Mouse (Mus musculus) adrenal gland, postnatal 4 days (tissue): ENCODE measurements around the gene Tfdp2. TPM values are rescaled to one million over a fixed set of nuclear protein-coding genes. Genes with fewer than 3 reads are reported as not detected.
A peak's percentile ranks its signal among the peaks of the same experiment; 100 is the strongest.

Experiments
- DNase-seq, 2 experiments: peaks; one replicate each; pipeline ENCODE4 v3.0.0; 2021 to 2022; ENCODE audit warnings: low spot score in 2 of 2, mixed read lengths in 2 of 2
- total RNA-seq, 2 experiments: library from RNA; stranded (reverse); gene quantifications; 2 replicates each; pipeline ENCODE4 v1.2.3; 2021

The Tfdp2 gene
- total RNA-seq, 2 experiments from 2014 or later: 71.4 to 81.3 TPM

DNA sequence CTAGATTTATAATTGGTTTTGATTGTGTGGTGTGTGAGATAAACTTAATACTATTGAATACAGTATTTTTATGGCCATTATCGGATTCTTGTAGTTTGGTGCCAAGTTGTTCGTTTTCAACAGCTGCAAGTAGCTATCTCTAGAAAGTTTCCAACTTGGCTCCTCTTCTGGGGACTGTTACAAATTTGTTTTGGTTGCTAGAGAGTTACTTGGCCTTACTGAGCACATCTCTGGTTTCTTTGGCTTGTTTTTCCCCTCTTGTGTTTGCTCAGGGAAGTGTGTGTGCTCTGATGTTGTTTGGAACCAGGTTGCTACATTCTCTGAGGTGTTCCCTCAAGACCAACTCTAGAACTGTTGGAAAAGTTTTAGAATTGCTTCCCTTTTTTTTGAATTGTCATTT lies 27.2 kb downstream of the Tfdp2 start:
- no peak for DNase-seq

DNA sequence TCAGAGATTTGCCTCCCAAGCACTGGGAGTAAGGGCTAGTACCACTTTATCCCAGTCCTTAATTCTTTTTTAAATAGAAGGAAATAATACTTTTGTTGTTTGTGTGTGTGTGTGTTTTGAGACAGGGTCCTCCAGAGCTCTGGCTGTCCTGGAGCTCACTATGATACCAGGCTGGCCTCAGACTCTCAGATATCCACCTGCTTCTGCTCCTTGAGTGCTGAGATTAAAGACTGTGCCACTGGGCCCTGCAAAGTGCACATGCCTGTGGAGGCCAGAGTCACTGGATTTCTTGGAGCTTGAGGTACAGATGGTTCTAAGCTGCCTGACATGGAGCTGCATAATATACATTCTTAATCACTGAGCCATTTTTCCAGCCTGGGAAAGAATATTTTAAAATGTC lies 32.2 kb downstream of the Tfdp2 start:
- DNase-seq: no peak

DNA sequence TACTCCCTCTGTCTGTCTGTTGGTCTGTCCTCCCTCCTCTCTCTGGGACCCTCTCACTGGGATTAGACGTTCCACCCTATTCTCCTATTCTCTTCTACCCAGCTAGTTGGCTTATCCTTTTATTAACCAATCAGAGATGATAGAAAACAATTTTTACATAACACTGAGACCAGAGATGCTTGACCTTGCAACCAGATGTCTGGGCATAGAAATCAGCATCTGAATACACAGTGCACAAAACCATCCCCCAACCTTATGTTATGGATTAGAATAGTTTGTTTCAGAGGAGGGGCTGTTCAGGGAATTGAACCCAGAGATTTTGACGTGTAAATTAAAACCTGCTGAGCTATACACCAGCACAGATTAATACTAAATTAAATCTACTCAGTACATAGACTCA lies 34.2 kb downstream of the Tfdp2 start:
- no peak for DNase-seq

DNA sequence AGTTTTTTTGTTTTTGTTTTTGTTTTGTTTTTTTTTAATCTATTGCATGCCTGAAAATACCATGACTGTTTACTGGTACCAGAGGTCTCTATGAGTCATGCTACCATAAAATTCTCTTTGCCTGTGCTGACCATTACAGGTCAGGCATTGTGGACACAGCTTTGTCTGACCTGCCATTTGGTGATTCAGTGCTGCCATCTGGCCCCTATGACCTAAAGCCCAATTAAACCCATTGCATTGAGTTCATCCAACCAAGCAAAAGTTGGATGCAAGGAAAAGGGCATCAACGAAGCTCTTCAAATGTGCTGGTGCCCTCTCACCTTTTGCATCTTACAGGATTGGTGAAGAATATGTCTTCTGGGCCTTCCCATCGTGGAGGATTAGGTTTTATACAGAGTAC lies 39.4 kb downstream of the Tfdp2 start:
- DNase-seq: no peak

DNA sequence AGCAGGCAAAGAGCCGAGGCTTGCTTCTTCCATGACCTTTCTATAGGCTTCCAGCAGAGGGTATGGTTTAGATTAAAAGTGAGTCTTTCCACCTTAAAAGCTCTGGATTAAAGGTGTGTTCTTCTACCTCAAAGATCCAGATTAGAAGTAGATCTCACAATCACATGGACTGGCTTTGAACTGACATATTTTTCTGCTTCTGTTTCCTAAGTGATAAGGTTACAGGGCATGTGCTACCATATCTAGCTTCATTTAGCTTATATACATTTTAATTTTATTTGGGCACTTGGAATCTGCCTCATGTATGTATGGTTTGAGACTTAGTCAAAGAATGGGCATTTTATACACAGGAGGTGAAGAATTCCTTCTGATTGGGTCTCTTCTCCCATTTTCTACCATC lies 41.3 kb downstream of the Tfdp2 start:
- no peak for DNase-seq

DNA sequence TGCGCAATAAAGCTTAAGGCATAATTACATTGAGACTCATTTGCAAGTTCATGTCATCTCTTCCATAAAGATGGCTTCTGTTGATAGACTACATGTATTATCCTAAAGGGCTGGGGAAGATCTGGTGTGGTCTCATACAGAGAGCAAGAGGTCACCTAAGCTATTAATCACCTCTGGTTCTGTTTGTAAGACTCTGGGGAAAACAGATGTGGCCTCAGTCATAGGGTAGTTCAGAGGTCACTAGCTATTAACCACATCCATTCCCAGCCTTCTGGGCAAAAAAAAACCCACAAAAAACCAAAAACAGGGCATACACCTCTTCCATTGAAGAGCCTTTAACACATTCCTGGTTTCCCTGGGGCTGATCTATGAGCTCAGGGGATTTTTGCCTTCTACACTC lies 42.2 kb downstream of the Tfdp2 start:
- DNase-seq: no peak

DNA sequence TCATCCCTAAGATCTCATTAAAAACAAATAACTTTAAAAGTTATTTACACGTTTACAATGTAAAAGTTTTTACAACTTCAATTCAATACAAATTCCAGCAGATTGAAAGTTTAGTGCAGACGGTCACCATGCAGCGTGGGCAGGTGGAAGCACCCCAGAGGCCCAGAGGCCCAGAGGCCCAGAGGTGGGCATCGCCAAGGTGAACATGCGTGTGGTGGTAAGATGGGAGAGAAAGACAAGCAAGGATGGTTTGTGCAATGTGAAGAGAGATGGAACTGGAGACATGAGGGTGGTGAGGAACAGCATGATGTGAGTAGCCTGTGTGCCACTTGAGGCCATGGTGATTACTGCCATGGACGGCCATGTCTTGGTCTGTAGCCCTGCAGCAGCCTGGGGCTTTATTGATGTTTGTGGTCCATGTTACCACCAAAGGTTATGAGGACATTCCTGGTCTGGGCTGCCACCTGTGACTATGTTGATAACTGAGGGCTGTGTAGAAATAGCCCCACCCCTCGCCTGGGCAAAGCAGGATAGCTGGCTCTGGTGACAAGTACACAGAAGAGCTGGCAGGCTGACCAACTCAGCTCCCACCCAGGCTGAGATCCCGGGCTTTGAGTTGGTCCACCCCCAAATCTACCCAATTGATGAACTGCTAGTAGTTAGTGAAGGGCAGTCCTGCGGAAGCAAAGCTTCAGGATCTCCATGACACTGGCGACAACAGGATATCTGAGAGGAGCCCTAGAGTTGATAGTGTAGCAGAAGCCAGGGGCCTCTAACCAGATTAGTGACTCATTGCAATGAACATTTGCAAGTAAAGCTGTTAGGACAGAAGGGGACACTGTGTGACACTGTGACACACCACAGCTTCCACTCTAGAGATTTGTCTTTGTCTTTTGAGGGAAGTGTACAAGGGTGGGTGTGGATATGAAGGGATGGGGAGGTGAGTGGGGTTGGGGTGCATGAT lies 45.3 kb downstream of the Tfdp2 start:
- no peak for DNase-seq

DNA sequence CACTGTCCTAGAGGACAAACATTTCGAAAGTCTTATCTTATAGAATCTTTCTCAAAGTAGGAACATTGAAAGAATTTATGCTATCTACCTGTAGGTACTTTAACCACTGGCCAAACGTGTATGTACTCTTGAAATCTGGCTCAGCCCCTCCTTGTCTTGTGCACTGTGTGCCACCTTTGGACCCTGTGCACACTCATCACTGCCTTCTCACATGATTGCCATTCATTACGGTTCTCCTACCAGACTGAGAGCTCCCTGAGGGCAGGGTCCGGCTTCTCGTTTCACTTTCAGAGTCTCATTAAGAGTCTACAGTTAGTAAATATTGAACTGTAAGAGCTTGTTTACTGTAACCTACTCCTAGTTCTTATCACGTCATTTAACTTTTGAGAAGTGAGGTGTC lies 47.8 kb downstream of the Tfdp2 start:
- no peak for DNase-seq

DNA sequence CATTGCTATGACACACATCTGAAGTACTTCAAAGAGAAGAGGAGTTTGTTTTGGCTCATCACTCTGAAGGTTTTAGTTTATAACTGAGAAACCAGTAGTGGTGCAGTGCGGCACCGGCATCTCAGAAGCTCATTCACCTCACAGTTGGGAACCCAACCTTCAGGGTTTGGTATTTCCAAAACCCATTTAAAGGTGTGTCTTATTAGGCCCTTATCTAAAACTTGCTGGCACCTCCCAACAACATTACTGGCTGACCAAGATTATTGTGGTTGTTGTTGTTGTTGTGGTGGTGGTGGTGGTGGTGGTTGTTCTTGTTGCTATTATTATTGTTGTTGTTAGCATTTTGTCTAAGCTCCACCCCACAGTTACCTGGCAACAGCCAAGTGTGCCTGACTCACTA lies 58.7 kb downstream of the Tfdp2 start:
- no peak for DNase-seq

DNA sequence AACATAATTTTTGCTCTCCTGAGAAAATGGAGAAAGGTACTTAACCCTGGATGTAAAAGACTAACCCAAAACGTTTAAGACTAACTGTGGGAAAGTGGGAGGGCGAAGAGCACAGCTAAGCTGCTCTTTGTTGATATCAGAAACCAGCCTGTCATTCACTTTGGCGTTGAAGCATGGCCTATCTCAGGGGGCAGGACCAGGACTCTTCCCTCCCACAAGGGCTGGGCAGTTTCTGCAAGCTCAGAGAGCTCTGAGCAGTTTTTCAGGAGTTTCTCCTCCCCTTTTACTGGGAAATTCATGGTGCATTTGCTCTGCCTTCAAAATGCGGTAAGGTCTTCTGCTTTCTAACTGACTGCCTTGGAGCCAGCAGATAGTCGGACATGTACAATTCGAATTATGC lies 62.4 kb downstream of the Tfdp2 start:
- peak in 1 of 2 experiments; percentile 13 for DNase-seq

DNA sequence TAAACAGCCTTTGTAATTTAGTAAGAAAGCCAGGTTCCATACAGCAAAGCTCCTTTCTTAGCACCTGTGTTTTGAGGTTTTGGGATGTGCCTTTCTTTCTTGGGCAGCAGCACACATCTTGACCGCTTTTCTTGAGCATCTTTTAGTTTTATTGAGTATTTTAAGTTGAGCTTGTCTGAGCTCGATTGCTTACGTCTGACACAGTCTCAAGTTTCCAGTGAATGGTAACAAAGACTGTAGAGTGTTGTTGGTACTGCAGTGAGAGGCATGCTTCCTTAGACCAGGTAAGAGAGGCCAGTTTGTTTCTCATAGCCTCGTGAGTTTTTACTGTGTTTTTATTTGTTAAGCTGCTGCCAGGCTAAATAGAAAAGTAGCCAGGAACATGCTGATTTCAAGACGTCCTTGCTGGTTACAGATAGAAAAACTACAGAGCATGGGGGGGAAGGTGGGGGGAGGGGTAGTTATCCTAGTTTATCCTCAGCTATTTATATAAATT lies 63.0 kb downstream of the Tfdp2 start:
- no peak for DNase-seq

DNA sequence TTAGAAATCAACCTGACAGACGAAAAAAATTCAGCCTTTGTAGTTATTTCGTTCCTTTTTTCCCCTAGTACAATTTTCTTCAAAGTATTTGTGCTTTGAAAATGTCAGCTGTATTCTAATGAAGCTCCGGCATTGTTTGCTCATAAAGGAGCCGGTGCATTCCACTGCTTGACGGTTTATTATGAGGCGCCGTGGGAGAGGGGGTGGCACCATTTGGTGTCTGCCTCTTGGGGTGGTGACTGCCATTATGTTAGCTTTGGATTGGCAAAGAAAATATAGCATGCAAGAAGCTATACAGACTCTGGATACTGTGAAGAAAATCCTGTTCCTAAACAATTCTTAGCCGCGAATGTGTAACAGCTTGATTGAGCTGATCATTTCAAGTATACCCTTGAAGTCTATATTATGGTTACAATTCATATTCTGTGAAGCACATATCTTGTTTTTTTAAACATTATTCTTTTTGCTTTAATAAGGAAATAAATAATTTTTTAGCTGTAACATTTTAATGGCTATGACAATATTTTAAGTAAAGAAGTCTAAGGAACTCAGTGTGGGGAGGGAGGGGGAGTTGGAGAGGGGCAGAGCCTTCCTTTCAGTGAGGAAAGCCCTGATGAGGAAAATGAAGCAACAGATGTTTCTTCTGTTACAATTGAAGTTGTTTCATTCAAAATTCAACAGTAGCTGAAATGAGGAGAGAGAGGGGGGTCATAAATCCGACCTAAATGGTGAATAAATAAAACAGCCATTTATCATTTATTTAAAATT lies 63.9 kb downstream of the Tfdp2 start:
- DNase-seq: no peak

DNA sequence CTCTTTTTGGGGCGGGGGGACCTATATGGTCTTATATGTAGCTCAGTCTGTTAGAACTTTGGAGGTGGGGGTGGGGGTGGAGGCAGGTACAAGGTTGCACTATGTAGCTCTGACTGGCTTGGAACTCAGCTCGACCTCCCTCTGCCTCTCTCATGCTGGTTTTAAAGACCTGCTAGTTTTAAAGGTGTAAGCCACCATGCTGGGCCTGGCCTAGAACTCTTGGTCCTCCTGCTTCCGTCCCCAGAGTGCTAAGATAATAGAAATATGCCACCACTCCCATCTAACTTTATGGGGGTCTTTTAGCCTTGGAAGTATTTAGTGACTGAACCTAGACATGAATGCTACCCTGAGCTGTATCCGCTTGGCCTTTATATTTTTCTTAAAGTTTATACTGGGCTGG lies 65.0 kb downstream of the Tfdp2 start:
- DNase-seq: no peak

DNA sequence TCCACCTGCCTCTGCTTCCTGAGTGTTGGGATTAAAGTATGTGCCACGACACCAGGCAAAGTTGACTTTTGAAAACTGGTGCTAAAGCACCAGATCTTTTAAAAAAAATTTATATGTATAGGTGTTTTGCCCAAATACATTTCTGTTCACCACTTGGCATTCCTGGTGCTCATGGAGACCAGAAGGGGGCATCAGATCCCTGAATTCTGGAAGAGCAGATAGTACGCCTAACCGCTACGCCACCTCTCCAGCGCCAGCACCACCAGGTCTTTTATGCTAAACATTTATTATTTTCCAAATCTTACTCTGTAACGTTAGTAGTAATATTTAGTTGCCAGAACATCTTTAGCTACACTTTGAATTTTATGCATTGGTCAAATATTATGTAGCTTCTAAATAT lies 65.9 kb downstream of the Tfdp2 start:
- no peak for DNase-seq

DNA sequence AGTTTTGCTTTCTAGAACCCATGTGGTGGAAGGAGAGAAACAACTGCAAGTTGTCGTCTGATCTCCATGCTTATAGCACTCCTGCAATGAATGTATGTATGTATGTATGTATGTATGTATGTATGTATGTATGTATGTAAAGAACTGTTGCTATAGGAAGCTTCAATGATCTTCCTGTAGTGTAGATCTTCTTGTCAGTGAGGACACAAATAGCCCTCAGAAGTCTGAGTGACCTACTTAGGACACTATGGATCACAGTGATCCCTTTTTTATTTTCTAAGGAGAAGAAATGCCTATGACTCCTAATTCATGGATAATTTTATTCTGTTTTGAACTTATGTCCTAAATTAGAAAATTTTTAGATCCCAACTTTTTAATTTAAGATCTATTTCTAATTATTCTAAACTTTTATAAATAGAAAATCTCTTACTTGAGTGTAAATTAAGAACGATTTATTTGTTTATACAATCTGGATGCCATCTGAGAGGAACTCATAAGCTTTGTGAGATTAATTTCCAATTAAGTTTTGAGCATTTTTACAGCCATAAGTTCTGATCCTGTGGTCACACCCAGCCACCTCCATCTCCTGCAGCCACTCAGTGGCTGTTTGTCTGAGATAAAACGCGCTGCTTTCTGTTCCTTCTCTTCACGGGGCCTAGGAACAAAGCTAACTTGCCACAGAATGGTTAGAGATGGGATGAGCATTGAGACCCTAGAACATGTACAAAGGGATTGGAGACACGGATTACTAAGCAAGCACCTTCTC lies 70.9 kb downstream of the Tfdp2 start:
- DNase-seq: no peak

DNA sequence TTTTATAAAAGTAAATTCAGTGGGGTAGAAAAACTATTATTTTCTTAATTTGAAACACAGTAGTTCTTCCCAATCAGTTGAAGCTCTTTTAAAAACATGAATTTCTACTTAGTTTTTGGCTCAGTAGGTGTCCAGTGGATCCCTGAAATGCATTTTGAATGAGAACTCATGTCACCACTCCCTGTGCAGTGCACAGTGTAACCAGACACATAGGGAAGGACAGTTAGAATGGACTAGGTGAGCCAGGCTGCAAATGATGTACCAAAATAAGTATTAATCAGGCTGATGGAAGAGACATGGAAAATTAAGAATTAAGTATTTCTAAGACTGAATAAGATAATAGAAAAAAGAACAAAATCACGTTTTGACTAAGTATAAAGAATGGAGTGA lies 71.5 kb downstream of the Tfdp2 start:
- no peak for DNase-seq

DNA sequence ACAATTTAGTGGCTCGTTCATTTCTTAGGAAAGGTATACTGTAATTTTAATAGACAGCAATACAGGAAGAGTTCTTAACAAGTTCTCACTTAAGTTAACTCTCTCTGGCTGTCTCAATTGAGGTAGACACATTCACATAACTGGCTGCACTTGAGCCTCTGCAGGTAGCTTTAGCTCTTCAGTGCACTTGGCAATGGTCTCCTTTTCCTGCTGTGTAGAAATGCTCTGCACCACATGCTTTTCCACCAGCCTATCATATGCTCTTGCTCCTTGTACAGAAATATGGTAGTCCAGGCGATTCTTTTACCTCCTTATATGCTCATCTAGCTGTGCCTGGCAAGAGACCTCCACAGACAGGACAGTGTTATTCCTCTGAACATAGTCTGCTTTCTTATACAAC lies 73.7 kb downstream of the Tfdp2 start:
- no peak for DNase-seq

DNA sequence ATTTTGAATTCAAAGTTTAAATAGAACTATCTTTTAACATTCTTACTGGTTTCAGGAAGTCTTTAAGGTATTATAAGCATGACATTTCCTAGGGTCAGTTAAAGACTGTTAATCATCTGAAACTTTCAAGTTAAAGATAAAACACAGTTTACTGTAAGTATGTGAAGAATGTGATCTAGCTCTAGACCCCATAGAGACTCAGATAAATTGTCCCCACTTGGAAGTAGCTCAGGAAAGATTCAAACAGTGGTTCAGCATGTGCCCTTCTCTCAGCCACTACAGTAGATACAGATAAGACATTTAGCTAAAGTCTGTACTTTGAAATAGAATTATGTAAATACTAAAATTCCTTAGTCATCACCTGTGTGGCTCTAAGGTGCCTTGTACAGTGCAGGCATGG lies 79.5 kb downstream of the Tfdp2 start:
- no peak for DNase-seq

DNA sequence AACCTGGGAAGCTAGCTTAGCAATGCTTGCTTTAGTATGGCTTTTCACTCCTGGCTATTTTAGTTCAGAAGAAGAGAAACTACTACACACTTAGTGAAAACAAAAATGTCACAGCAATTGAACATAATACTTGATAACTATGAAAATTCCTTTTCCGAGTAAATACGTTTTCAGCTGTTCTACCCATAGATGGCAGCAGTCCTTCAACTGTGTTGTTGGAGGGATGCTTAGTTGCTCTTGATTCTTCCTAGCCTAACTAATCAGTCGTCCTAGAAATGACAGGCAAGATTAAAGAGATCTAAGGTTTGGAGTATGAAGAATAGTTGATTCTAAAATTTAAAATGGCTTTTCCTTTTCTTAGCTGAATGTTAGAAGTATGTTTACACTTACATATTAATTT lies 85.4 kb downstream of the Tfdp2 start:
- no peak for DNase-seq

DNA sequence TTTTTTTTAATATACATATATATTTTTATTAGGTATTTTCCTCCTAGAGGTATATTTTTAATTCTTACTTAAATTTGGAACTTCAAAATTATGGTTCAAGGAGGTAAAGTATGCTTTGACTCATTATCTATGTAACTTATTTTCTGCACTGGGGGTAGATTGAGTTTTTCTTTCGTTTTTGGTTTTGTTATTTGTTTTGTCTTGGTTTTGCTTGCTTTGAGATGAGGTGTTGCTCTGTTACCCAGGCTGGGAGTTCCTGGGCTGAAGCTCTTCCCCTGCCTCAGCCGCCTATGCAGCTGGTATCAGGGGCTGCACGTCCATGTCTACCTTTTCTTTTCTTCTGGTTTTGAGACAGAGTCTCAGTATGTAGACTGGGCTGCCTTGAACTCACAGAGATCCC lies 86.0 kb downstream of the Tfdp2 start:
- no peak for DNase-seq

DNA sequence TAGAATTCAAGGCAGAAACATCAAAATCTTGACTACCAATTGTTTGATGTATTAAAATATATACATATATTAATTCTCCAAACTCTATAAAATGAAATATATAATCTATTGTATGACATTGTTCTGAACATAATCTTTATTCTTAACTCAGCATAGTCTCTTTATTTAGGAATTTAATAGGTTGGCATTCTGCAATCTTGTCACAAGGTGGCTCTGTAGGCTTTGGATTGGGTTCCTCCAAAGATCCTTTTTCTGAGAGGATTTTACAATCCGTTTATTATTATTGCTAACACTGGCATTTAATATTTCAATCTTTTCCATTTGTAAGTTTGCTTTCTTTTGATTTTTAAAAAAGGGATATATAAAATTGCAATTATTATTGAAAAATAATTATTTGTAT lies 88.8 kb downstream of the Tfdp2 start:
- DNase-seq: no peak

DNA sequence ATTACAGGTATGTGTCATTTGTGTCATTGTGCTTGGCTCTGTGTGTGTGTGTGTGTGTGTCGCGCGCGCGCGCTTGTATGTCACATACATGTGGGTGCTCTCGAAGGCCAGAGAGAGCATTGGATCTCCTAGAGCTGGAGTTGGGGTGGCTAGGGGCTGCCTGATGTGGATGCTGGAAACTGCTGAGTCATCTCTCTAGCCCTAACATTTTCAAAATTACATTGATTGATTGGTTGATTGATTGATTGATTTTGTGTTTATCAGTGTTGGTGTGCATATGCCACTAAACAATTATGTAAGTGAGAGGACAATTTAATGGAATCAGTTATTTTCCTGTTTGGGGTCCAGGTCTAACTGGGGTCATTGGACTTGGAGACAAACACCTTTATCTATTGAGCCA lies 96.1 kb downstream of the Tfdp2 start:
- DNase-seq: no peak
